Mouse (Mus musculus): ENCODE data around the gene Cyp2d9.

GRCm38 (mm10) chr15:82464701-82465100 lies 31.5 kb downstream of the Cyp2d9 start:
- no peak for TF ChIP-seq POLR2A (IDR thresholded peaks at IDR 0.05; ENCODE audit: borderline replicate concordance, extremely low read depth, low read depth, low read length)
- no peak for TF ChIP-seq CTCF (IDR thresholded peaks at IDR 0.05; ENCODE audit: insufficient read depth, low read length)
